Mouse (Mus musculus) kidney, adult 18-20 months (tissue): ENCODE measurements around the gene Pgap1.
A peak's percentile ranks its signal among the peaks of the same experiment; 100 is the strongest.

Source experiments
- DNase-seq: peaks from one replicate; pipeline ENCODE4 v3.0.0; 2021

Gene Pgap1

DNA sequence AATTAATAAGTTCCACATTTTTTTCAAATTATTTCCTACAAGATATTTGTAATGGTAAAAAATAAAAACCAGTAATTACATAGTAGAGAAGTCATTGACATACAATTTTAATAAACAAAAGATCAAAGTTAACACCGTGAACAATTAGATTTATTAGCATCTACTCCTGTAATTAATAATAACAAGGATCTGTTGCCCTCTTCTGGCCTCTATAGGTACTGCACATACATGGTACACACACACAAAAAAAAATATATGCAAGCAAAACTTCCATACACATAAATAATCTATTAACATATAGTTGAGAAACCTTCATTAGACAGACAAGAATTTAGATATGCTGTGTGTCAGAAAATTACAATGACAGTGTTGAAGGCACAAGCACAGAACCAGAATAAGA lies 43.6 kb downstream of the Pgap1 start:
- no peak for DNase-seq

DNA sequence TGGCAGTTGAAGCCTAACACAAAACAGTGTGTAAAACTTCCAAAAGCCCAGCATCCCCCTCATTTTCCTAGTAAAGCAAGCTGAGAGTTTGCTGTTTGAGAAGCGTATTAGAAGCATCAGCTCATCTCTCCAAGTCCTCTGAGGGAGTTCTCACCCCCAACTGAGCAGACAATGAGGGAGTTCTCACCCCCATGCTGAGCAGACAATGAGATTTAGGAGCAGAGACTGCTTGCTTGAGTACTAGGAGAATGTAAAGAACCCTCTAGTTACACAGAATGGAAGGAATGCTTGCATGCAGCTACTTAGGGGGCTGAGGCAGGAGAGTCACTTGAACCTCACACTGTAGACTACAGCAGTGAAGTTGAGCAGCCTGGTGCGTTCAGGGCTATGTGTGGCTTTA lies 59.0 kb downstream of the Pgap1 start:
- DNase-seq = no peak

DNA sequence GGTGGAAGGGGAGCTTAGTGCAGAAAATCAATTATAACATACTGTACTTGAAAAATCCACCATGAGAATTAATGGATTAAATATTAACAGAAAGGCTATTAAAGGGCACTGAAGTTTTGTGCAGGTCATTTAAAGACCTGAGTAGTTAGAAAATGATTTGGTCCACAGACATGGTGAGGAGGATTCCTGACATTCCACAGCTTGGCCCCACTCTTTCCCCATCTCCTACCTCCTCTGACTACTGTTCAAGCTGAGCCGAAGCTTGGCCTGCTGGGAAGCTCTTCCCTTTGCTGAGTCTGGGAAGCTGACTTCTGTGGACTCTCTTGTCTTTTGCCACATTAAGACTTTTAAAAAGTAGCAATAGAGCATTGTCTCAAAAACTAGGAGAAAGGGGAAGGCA lies 61.2 kb downstream of the Pgap1 start:
- DNase-seq = no peak

DNA sequence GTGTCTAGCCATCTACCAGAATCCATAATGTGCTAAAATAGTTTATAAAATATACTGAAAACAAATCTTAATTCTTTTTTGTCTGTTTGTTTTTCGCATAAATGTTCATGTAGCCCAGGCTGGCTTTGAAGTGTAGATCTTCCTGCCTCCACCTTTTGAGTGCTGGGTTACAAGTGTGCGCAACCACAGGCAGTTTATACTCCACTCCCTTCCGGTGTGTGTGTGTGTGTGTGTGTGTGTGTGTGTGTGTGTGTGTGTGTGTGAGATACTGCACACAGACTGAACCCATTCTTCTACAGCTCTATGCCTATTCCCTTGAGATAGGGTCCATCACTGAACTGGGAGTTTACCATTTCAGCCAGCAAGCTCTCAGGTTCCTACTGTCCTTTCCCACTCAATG lies 64.0 kb downstream of the Pgap1 start:
- DNase-seq = no peak

DNA sequence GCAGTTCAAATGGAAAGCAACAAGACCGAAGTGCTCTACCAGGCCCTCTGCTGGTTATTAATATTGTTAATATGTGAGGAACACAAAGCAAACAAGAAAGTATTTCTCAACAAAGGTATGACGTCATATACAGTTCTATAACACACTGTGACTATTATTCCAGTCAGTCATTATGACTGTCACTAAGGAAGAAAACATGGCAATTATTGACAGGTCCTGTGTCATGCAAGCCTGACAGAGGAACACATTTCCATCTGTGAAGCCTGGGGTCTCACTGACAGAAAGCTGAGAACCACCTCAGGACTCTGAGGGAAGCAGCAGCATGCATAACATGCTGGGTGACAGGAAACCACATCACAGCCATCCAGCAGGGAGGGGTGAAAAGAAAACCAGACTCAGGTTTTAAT lies 65.0 kb downstream of the Pgap1 start:
- no peak for DNase-seq

DNA sequence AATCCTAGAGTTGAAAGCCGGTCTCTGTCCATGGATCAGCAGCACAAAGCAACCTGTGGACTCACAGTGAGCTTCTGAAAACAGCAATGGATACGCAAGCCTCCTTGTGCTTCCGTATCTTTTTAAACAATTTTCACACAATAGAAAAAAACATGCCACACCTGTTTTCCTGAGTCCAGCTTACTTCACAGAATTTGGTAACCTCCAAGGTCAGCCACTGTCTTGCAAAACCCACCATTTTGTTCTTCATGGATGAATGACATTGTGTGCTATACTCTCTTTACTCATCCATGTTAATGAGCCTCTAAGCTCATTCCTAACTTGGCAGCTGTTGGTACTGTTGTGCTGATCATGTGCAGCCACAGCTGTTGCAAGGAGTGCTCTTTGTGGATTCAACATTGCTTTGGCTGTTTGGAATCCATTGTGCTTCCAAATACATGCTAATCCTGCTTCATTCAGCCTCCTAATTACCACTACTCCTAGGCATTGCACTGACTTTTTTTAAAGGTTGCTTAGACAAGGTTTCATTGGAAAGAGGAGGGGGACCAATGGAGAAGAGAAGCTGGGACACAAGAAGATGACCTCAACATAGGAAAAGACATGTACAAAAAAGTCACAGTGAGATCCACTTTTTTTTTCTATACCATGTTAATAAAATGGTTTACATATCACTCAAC lies 72.6 kb downstream of the Pgap1 start:
- DNase-seq = no peak

DNA sequence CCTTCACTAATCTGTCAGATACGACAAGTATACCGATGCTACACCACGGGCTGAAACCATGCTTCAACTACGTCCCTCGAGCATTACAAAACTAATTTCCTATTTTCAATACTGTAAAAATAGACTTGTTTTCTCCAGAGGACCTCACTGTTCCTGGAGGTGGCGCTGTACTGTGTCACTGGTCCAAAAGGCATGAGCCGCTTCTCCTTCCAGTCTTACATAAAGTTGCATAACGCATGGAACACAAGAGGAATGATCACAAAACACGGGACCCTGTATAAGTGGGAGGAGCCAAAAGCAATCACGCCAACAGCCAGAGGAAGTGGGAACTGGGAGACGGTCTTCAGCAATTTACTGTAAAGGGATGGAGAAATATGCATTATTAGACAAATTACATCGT lies 77.0 kb downstream of the Pgap1 start:
- DNase-seq = no peak

DNA sequence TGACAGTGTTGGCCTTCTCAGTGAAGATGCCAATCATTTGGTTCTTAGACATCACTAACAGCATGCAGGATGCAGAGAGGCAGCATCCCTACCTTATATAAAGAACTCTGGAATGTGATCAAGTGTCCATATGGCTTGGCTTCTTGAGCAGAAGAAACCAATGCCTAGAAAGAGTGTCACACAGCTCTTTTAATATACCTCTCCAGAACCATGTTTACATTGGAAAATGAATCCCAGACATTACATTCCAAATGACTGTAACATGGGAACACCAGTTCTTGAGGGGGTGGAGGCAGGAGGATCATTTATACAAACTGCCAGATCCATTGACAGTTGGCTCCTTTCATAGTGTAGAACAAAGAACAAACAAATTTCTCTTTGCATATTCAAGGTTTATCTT lies 88.8 kb downstream of the Pgap1 start:
- no peak for DNase-seq

DNA sequence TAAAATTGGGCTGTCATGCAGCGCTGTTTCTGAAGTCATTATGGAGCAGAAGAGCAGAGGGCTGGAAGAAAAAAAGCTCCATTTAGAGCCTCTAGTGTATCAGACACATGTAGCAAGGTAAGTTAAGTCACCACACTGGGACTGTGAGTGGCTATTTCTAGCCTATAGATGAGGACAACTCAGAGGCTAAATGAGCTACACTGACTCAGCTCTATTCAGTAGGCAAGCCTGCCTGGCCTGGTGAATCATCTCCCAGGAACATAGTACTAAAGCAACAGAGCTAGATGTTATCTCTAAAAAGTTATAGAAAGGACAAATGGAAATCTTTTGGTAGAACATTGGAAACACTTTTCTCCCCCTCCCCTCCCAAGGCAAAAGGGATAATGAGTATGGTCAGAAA lies 90.1 kb downstream of the Pgap1 start:
- DNase-seq = no peak

DNA sequence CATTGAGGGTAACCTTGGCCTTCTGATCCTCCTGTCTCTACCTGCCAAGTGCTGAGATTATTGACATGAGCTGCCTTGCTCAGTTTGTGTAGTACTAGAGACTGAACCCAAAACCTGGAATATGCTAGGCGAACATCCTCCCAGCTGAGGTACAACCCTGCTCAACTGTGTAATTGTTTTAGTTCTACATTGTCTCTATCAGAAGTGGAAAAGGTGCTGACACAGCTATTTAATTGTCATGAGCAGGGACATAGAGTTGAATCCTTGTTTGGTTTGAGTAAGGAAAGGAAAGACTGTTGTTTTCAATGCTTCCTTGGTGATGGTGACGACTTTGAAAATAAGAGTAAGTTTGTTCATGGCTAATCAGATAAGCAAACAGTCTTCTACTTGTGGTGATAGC lies 105.4 kb downstream of the Pgap1 start:
- no peak for DNase-seq

DNA sequence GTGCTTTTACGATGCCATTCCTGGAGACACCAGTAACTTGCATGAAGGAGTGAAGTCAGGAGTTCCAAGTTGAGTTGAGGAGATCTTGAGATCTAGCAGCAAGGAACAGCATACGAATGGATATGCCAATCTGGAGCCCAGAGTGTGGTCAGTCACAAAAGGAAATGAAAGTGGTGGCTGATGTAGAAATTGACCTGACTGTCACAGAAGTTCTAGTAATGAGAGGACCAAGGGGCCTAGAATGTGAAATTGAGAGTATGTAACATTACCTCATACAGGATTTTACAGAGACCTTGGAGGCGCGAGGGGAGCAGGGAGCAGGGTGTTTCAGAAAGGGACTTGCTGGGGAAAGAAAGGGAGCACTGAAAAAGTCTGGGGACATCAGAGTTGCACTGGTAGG lies 108.7 kb downstream of the Pgap1 start:
- DNase-seq = no peak

DNA sequence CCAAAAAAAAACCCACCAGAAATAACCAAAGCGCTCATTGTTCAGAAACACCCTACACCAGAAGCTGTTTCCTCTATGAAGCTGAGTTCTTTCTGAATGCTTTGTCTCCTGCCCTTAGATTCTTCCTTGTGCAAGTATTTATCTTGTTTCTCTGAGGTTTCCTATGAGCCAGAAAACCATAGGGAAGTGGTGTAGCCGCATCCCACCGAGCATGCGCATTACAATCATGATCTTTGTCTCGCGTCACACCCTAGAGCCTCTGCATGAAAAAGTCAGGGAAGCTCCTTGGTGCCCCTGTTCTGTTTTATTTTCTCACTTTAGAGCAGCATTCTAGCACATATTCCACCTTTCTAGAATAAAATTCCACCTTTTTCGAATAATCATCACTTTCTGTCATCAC lies 113.8 kb downstream of the Pgap1 start:
- DNase-seq = no peak

DNA sequence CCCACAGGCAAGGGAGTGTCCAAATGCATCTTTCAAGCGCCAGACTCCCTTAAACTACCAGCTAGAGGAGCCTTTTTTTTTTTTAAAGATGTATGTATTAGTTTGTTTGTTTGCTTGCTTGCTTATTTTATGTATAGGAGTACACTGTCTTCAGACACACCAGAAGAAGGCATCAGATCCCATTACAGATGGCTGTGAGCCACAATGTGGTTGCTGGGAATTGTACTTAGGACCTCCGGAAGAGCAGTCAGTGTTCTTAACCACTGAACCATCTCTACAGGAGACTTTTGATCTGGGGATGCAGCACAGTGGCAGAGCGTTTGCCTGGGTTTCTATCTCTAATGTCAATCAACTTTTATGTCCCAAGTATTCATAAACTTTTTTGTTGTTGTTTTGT lies 118.4 kb downstream of the Pgap1 start:
- DNase-seq = no peak

DNA sequence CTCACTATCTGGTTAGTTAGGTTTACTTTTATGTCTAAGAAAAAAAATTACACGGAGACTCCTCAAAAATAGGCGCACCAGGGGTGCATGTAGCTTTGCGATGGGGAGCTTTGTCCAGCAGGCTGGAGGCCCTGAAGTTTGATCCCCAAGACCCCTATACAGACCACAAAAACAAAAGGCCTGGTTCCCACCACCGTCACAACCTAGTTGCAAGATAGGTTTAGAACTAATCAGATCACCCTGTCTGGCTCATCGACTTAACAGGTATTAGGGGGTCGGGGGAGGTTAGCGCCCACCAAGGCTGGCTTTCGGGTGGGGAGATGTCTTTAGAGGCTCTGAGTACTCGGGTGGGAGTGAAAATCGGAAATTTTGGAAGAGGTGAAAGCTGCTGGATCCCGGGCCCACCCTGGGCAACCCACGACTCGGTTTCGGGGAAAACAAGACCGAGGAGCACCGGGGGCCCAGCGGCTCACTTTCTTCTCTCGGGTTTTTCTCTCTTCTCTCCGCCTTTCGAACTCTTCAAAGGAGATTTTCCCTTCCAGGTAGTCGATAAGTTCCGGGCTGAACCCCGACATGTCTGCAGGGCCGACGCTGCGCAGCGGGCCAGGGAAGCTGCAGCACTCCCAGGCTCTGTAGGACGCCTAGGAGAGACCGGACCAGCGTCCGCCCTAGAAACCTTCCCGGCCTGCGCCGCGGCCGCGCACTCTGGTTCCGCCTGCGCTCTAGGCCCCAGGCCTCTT lies 119.0 kb downstream of the Pgap1 start, which contains the start of gene Gtf3c3:
Gtf3c3 (minus strand) TSS at position 632 of the 740 bp plus-strand sequence.
- peak; percentile 83 for DNase-seq
